Mouse (Mus musculus) ES-Bruce4 (cell line): ENCODE data around the gene Adam11. TPM values are rescaled to one million over a fixed set of nuclear protein-coding genes. Genes with fewer than 3 reads are reported as not detected.

Experiments used
- H3K27ac ChIP-seq: 2 replicates; pipeline ENCODE4 v1.5.1; 2012; ENCODE audit warnings: low read length, inconsistent platforms; ENCODE audit not compliant: insufficient read depth
- H3K27me3 ChIP-seq: 2 replicates; pipeline ENCODE4 v1.6.1; 2012; ENCODE audit warnings: mild to moderate bottlenecking, low read length, inconsistent platforms; ENCODE audit not compliant: control insufficient read depth, poor library complexity, insufficient read depth, severe bottlenecking
- H3K36me3 ChIP-seq: 2 replicates; pipeline ENCODE4 v1.6.1; 2012; ENCODE audit warnings: inconsistent platforms, mild to moderate bottlenecking, low read length, moderate library complexity; ENCODE audit not compliant: control insufficient read depth, poor library complexity, insufficient read depth, severe bottlenecking
- H3K4me1 ChIP-seq: one replicate; pipeline ENCODE4 v1.8.1; 2011; ENCODE audit warnings: low read length; ENCODE audit not compliant: control insufficient read depth, insufficient read depth
- H3K4me3 ChIP-seq: 2 replicates; pipeline ENCODE4 v1.5.1; 2011; ENCODE audit warnings: low read depth, mild to moderate bottlenecking, low read length
- H3K9ac ChIP-seq: 2 replicates; pipeline ENCODE4 v1.6.1; 2012; ENCODE audit warnings: low read depth, mild to moderate bottlenecking, inconsistent platforms; ENCODE audit not compliant: poor library complexity, severe bottlenecking
- H3K9me3 ChIP-seq: replicated peaks from 2 replicates; pipeline ENCODE4 v1.6.1; 2012; ENCODE audit warnings: mild to moderate bottlenecking, low read length, inconsistent platforms; ENCODE audit not compliant: control insufficient read depth, poor library complexity, insufficient read depth, severe bottlenecking
- CTCF ChIP-seq: IDR thresholded peaks from one replicate; pipeline ENCODE4 v1.8.1; 2011; ENCODE audit warnings: low read depth, low read length
- EP300 ChIP-seq: IDR thresholded peaks from 2 replicates; pipeline ENCODE4 v1.6.1; 2011; ENCODE audit warnings: low read depth, low read length; ENCODE audit not compliant: insufficient read depth
- POLR2A ChIP-seq: IDR thresholded peaks from one replicate; pipeline ENCODE4 v1.8.1; 2011; ENCODE audit warnings: low read length; ENCODE audit not compliant: insufficient read depth
- polyA plus RNA-seq: library from polyadenylated mRNA; stranded (reverse); fragments of >200 nt; gene quantifications from 2 replicates; pipeline ENCODE4 v1.2.4, GENCODE M21; 2011; ENCODE audit warnings: low read depth; ENCODE audit not compliant: missing spikeins, insufficient read depth, insufficient read length

The Adam11 gene
- polyA plus RNA-seq, 1 experiment, result 1.2 TPM

GRCm38 (mm10) chr11:102748381-102748780 is 12.9 kb upstream of the Adam11 start:
- Histone ChIP-seq H3K27ac (no peak overlapping the region), H3K36me3 (no peaks in the 10 kb centered on the region), H3K9ac (no peak overlapping the region), H3K27me3 (no peaks in the 10 kb centered on the region), H3K4me1 (no peaks in the 10 kb centered on the region), H3K9me3 (no peaks in the 10 kb centered on the region), H3K4me3 (no peak overlapping the region)
- TF ChIP-seq EP300, result no peak
- TF ChIP-seq CTCF, result no peak
- TF ChIP-seq POLR2A, result no peak

- H3K27ac ChIP-seq, result no peak overlapping the region
These were observed 11.5 kb upstream of the Adam11 start for GRCm38 (mm10) chr11:102749712-102750111.

GRCm38 (mm10) chr11:102752896-102753590 is 8.2 kb upstream of the Adam11 start:
- no peak overlapping the region for H3K27ac ChIP-seq
- no peaks in the 10 kb centered on the region for H3K36me3 ChIP-seq
- no peak overlapping the region for H3K9ac ChIP-seq
- TF ChIP-seq EP300, result no peak
- TF ChIP-seq CTCF, result no peak
- TF ChIP-seq POLR2A, result no peak
- H3K4me3 ChIP-seq, result no peak overlapping the region
- H3K4me1 ChIP-seq, result no peaks in the 10 kb centered on the region
- no peaks in the 10 kb centered on the region for H3K9me3 ChIP-seq
- H3K27me3 ChIP-seq, result no peaks in the 10 kb centered on the region

More at GRCm38 (mm10) chr11:102749712-102750111, 11.5 kb upstream of the Adam11 start:
- Histone ChIP-seq H3K4me1 (no peaks in the 10 kb centered on the region), H3K4me3 (no peak overlapping the region), H3K36me3 (no peaks in the 10 kb centered on the region), H3K27me3 (no peaks in the 10 kb centered on the region), H3K9me3 (no peaks in the 10 kb centered on the region), H3K9ac (no peak overlapping the region)
- TF ChIP-seq EP300, result no peak
- TF ChIP-seq CTCF, result no peak
- TF ChIP-seq POLR2A, result no peak

DNA sequence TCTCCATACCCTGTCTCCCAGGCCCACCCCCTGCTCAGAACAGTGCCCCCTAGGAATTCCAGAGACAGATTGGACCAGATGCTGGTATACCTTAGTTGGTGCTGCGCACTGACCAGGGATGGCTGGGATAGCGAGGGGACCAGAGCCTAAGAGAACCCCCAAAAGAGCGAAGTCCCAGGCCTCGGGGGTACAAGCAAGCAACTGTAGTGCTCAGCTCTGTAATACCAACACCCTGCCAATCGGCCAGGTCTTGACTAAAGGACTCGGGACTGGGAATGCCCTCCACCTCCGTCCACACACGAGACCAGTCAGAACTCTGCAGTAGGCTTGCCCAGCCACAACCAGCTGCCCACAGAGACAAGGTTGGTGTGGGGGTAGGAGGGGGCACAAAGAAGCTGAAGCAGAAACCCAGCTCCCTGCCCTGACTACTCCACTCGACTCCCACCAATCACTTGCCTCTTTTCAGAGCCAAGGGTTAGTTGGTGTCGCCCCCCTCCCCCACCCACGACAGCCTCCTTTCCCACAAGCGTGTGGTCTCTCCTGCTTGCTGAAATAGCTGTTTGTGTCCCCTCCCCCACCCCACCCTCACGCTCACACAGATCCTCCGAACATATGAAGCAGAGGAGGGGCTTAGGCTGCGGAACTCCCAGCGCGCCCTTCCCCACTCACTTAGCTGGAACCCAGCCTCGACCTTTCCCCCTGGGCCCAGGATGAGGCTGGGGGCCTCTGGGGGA is 7.5 kb upstream of the Adam11 start:
- H3K27me3 ChIP-seq, result no peaks in the 10 kb centered on the region
- H3K27ac ChIP-seq, result no peak overlapping the region
- H3K9me3 ChIP-seq, result no peaks in the 10 kb centered on the region
- TF ChIP-seq CTCF, result no peak
- no peak for TF ChIP-seq POLR2A
- TF ChIP-seq EP300, result no peak
- no peaks in the 10 kb centered on the region for H3K4me1 ChIP-seq
- no peak overlapping the region for H3K9ac ChIP-seq
- no peak overlapping the region for H3K4me3 ChIP-seq
- no peaks in the 10 kb centered on the region for H3K36me3 ChIP-seq

- Histone ChIP-seq H3K9ac (no peak overlapping the region), H3K27me3 (no peaks in the 10 kb centered on the region), H3K27ac (no peak overlapping the region)
These were observed 6.8 kb upstream of the Adam11 start for GRCm38 (mm10) chr11:102754416-102754815.

GRCm38 (mm10) chr11:102755391-102755790 is 5.8 kb upstream of the Adam11 start:
- Histone ChIP-seq H3K4me3 (no peak overlapping the region), H3K27me3 (no peaks in the 10 kb centered on the region), H3K36me3 (no peaks in the 10 kb centered on the region), H3K4me1 (no peaks in the 10 kb centered on the region), H3K27ac (no peak overlapping the region), H3K9me3 (no peaks in the 10 kb centered on the region), H3K9ac (no peak overlapping the region)
- TF ChIP-seq CTCF (no peak), EP300 (no peak), POLR2A (no peak)

More at GRCm38 (mm10) chr11:102754416-102754815, 6.8 kb upstream of the Adam11 start:
- H3K9me3 ChIP-seq, result no peaks in the 10 kb centered on the region
- no peak overlapping the region for H3K4me3 ChIP-seq
- TF ChIP-seq POLR2A (no peak), CTCF (no peak), EP300 (no peak)
- no peaks in the 10 kb centered on the region for H3K36me3 ChIP-seq
- no peaks in the 10 kb centered on the region for H3K4me1 ChIP-seq
